Mouse (Mus musculus): ENCODE results near the gene Exoc2. TPM values are rescaled to one million over a fixed set of nuclear protein-coding genes. Genes with fewer than 3 reads are reported as not detected.

Exoc2 gene
- total and polyA plus RNA-seq, 2 experiments from 2014 or later: 13.3 to 15.8 TPM

DNA sequence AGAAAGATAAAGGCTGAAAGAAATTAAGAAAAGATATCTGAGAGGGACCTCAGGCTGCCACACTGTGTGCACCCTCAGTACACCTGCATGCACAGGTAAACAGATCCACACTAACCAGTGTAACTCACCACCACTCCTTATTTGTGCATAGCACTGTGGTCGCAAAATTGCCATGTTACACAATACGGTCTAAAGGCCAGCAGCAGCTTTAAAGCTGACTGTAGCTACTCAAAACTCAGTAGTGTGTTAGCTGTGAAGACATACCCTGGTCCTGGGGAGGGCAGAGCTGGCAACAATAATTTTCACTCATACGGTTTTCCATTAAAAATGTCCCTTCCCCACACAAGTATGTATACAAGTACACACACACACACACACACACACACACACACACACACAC is 133.2 kb downstream of the Exoc2 start:
- ATAC-seq (ENCODE audit: insufficient read depth, low read depth): no peak
- Histone ChIP-seq H3K9ac (replicated peaks; ENCODE audit: low read depth, low read length) (no peak overlapping the region), H3K27me3 (ENCODE audit: control insufficient read depth, insufficient read depth, low read length) (no peaks in the 10 kb centered on the region), H3K4me3 (ENCODE audit: low read depth, low read length) (no peak overlapping the region), H3K27ac (ENCODE audit: low read depth) (no peak overlapping the region), H3K4me1 (ENCODE audit: control insufficient read depth, insufficient read depth) (no peaks in the 10 kb centered on the region), H3K36me3 (replicated peaks; ENCODE audit: control insufficient read depth, insufficient read depth, low read length) (no peaks in the 10 kb centered on the region), H3K4me2 (ENCODE audit: low read depth, low read length) (no peak overlapping the region), H3K9me3 (replicated peaks; ENCODE audit: control insufficient read depth, low read length) (no peaks in the 10 kb centered on the region)
- no peak for TF ChIP-seq EP300 (IDR thresholded peaks at IDR 0.05; ENCODE audit: low read depth)
- no peak for TF ChIP-seq CTCF (IDR thresholded peaks at IDR 0.05; ENCODE audit: low read depth)
- no peak for DNase-seq (ENCODE audit: low spot score)
- 93% methylated on average over 3 of the region's 3 CpGs for WGBS

DNA sequence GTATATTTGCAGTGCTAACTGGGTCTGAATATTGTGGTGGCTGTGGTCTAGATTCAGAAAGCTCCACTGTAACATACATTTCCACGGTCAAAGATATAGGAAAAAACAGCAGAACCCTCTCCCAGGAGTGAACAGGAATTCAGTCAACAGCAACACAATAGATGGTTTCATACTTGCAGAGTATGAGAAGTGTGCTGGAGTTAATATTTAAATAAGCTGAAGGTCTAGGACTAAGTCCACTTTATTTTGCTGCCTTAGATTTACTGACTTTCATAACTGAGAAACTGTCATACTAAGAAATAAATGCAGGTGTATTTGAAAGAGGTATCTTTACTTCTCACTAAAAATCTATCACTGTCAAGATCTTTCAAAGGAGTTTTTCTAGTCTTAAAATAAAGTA is 137.6 kb downstream of the Exoc2 start:
- Histone ChIP-seq H3K9ac (replicated peaks; ENCODE audit: low read depth, low read length) (no peak overlapping the region), H3K27me3 (ENCODE audit: control insufficient read depth, insufficient read depth, low read length) (no peaks in the 10 kb centered on the region), H3K4me2 (ENCODE audit: low read depth, low read length) (no peak overlapping the region), H3K27ac (ENCODE audit: low read depth) (no peak overlapping the region), H3K4me1 (ENCODE audit: control insufficient read depth, insufficient read depth) (no peaks in the 10 kb centered on the region; the same call in 1 of the 2 replicates), H3K36me3 (replicated peaks; ENCODE audit: control insufficient read depth, insufficient read depth, low read length) (no peaks in the 10 kb centered on the region), H3K9me3 (replicated peaks; ENCODE audit: control insufficient read depth, low read length) (no peaks in the 10 kb centered on the region), H3K4me3 (ENCODE audit: low read depth, low read length) (no peak overlapping the region)
- ATAC-seq (ENCODE audit: insufficient read depth, low read depth) (no peak), DNase-seq (ENCODE audit: low spot score) (no peak)
- TF ChIP-seq CTCF (IDR thresholded peaks at IDR 0.05; ENCODE audit: low read depth) (no peak), EP300 (IDR thresholded peaks at IDR 0.05; ENCODE audit: low read depth) (no peak)
- WGBS: 73% methylated on average over 1 of the region's 1 CpGs

DNA sequence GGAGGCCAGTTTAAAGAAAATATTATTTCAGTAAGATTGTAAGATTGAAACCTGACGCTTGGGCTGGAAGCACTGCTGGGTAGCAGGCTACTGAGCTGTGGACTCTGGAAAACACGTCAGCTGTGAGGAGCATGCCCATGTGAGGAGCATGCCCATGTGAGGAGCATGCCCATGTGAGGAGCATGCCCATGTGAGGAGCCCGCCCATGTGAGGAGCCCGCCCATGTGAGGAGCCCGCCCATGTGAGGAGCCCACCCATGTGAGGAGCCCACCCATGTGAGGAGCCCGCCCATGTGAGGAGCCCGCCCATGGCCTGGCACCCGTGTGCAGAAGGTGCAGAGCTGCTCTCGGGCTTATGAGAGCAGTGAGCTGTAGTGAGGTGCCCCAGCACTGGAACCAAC is 139.0 kb downstream of the Exoc2 start:
- no peak for TF ChIP-seq EP300 (IDR thresholded peaks at IDR 0.05; ENCODE audit: low read depth)
- no peak for TF ChIP-seq CTCF (IDR thresholded peaks at IDR 0.05; ENCODE audit: low read depth)
- no peak for DNase-seq (ENCODE audit: low spot score)
- H3K9ac ChIP-seq (replicated peaks; ENCODE audit: low read depth, low read length): no peak overlapping the region
- ATAC-seq (ENCODE audit: insufficient read depth, low read depth): no peak
- no peaks in the 10 kb centered on the region; the same call in 1 of the 2 replicates for H3K4me1 ChIP-seq (ENCODE audit: control insufficient read depth, insufficient read depth)
- H3K9me3 ChIP-seq (replicated peaks; ENCODE audit: control insufficient read depth, low read length): no peaks in the 10 kb centered on the region
- no peak overlapping the region for H3K27ac ChIP-seq (ENCODE audit: low read depth)
- H3K4me3 ChIP-seq (ENCODE audit: low read depth, low read length): no peak overlapping the region
- no peaks in the 10 kb centered on the region for H3K36me3 ChIP-seq (replicated peaks; ENCODE audit: control insufficient read depth, insufficient read depth, low read length)
- H3K27me3 ChIP-seq (ENCODE audit: control insufficient read depth, insufficient read depth, low read length): no peaks in the 10 kb centered on the region
- H3K4me2 ChIP-seq (ENCODE audit: low read depth, low read length): peak overlapping the region; percentile 33; the same call in 1 of the 2 replicates
- WGBS: 82% methylated on average over 9 of the region's 9 CpGs

DNA sequence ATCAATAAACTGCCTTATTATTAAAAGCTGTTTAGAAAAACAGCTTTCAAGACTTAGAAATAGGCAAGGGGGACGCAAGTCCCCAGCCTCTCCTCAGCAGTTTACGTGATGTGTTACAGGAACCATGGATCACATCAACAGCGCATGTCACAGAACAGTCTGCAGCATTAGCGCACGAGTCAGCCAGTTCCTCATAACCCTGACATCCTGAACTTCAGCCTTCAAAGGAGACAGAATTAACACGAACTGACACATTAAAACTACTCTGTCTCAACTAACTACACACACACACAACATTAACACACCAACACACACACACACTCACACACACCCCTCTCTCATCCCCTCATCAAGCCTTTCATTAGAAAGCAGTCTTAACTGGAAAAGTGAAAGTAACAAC is 139.5 kb downstream of the Exoc2 start:
- WGBS: 57% methylated on average over 6 of the region's 6 CpGs
- H3K4me3 ChIP-seq (ENCODE audit: low read depth, low read length): peak overlapping the region; percentile 18; the same call in 1 of the 2 replicates
- no peaks in the 10 kb centered on the region for H3K27me3 ChIP-seq (ENCODE audit: control insufficient read depth, insufficient read depth, low read length)
- H3K9me3 ChIP-seq (replicated peaks; ENCODE audit: control insufficient read depth, low read length): no peaks in the 10 kb centered on the region
- DNase-seq (ENCODE audit: low spot score) (no peak), ATAC-seq (ENCODE audit: insufficient read depth, low read depth) (no peak)
- peak overlapping the region; percentile 33; the same call in 1 of the 2 replicates for H3K4me2 ChIP-seq (ENCODE audit: low read depth, low read length)
- no peak overlapping the region for H3K27ac ChIP-seq (ENCODE audit: low read depth)
- no peaks in the 10 kb centered on the region for H3K36me3 ChIP-seq (replicated peaks; ENCODE audit: control insufficient read depth, insufficient read depth, low read length)
- no peaks in the 10 kb centered on the region; the same call in 1 of the 2 replicates for H3K4me1 ChIP-seq (ENCODE audit: control insufficient read depth, insufficient read depth)
- TF ChIP-seq EP300 (IDR thresholded peaks at IDR 0.05; ENCODE audit: low read depth): no peak
- TF ChIP-seq CTCF (IDR thresholded peaks at IDR 0.05; ENCODE audit: low read depth): no peak
- H3K9ac ChIP-seq (replicated peaks; ENCODE audit: low read depth, low read length): no peak overlapping the region

DNA sequence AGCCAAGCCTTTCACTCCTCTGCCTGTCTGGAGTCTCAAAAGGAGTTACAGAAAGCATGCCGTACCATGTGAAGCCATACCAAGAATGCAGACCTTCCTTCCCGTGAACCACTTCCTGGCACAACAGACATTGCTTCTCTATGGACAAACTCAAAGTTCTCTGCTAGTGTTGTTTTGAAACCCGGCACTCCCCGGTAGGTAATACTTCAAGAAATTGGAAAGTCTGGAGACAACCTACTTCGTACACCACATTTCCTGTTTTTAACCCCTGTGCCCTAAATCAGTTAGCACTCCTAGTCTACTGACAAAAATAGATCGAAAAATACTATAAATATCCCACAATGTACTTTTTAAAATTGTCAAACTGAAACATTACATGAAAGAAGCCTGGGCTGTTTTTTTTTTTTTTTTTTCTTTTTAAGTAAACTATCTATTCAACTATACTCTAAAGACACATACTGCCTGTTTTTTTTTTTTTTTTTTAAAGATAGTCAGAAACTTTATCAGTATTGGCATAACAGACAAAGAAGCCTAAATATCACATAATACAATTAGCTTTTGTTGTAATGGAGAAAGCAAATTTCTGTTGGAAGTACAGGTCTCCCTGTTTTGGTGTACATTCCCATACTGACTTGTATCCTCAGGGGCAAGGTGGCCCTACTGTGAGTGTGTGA is 140.3 kb downstream of the Exoc2 start:
- H3K27me3 ChIP-seq (ENCODE audit: control insufficient read depth, insufficient read depth, low read length): no peaks in the 10 kb centered on the region
- H3K9ac ChIP-seq (replicated peaks; ENCODE audit: low read depth, low read length): no peak overlapping the region
- H3K4me1 ChIP-seq (ENCODE audit: control insufficient read depth, insufficient read depth): no peaks in the 10 kb centered on the region; the same call in 1 of the 2 replicates
- no peak overlapping the region; the same call in 1 of the 2 replicates for H3K4me2 ChIP-seq (ENCODE audit: low read depth, low read length)
- no peaks in the 10 kb centered on the region for H3K36me3 ChIP-seq (replicated peaks; ENCODE audit: control insufficient read depth, insufficient read depth, low read length)
- no peaks in the 10 kb centered on the region for H3K9me3 ChIP-seq (replicated peaks; ENCODE audit: control insufficient read depth, low read length)
- H3K27ac ChIP-seq (ENCODE audit: low read depth): no peak overlapping the region
- 61% methylated on average over 6 of the region's 6 CpGs for WGBS
- TF ChIP-seq CTCF (IDR thresholded peaks at IDR 0.05; ENCODE audit: low read depth) (no peak), EP300 (IDR thresholded peaks at IDR 0.05; ENCODE audit: low read depth) (no peak)
- DNase-seq (ENCODE audit: low spot score) (no peak), ATAC-seq (ENCODE audit: insufficient read depth, low read depth) (no peak)
- no peak overlapping the region for H3K4me3 ChIP-seq (ENCODE audit: low read depth, low read length)

DNA sequence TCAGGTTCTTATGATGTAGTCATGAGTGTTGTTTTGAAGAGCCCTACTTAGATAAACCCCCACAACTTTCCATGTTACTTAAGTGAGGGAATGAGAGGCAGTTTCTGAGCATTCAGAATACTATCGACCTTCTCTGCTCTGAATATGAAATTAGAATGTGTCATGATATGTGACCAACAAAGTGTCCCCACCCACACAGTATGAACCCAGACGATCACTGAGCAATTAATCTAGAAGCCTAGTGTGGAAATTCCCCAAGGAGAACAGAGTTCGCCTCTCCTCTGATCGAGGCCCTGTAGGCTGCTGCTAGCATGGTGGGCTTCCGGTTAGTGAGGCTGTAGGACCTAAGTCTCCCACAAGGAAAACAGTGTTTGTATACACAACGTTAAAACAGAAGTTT is 142.5 kb downstream of the Exoc2 start:
- Histone ChIP-seq H3K36me3 (replicated peaks; ENCODE audit: control insufficient read depth, insufficient read depth, low read length) (no peaks in the 10 kb centered on the region), H3K9ac (replicated peaks; ENCODE audit: low read depth, low read length) (no peak overlapping the region), H3K27me3 (ENCODE audit: control insufficient read depth, insufficient read depth, low read length) (no peaks in the 10 kb centered on the region), H3K9me3 (replicated peaks; ENCODE audit: control insufficient read depth, low read length) (no peaks in the 10 kb centered on the region), H3K4me1 (ENCODE audit: control insufficient read depth, insufficient read depth) (no peaks in the 10 kb centered on the region; the same call in 1 of the 2 replicates), H3K27ac (ENCODE audit: low read depth) (no peak overlapping the region), H3K4me3 (ENCODE audit: low read depth, low read length) (no peak overlapping the region), H3K4me2 (ENCODE audit: low read depth, low read length) (no peak overlapping the region)
- DNase-seq (ENCODE audit: low spot score) (no peak), ATAC-seq (ENCODE audit: insufficient read depth, low read depth) (no peak)
- 61% methylated on average over 6 of the region's 6 CpGs for WGBS
- no peak for TF ChIP-seq EP300 (IDR thresholded peaks at IDR 0.05; ENCODE audit: low read depth)
- TF ChIP-seq CTCF (IDR thresholded peaks at IDR 0.05; ENCODE audit: low read depth): no peak
